Mouse (Mus musculus) kidney, adult 18-20 months (tissue): ENCODE data around the gene Pea15a.

Source experiments
- DNase-seq: peaks from one replicate; pipeline ENCODE4 v3.0.0; 2021

The Pea15a gene

DNA sequence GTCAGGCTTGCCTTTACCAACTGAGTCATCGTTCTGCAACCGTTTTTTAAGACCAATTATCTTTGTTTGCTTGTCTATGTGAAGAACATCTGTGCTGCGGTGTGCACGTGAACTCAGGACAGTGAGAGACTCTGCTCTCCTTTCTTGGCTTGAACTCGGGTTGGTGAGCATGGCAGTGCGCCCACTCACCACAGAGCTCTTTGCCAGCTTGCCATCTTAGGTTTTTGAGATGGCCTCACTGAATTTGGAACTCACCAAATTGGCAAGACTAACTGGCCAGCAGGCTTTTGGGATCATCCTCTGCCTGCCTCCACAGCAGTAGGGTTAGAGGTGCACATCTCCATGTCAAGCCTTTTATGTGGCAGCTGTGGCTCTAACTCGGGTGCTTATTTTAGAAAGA is 28.8 kb downstream of the Pea15a start:
- no peak for DNase-seq

- no peak for DNase-seq
Measured at GRCm38 (mm10) chr1:172173181-172173580, 33.4 kb downstream of the Pea15a start.

GRCm38 (mm10) chr1:172172381-172172780 is 34.2 kb downstream of the Pea15a start:
- DNase-seq, result no peak

GRCm38 (mm10) chr1:172169809-172170208 is 36.8 kb downstream of the Pea15a start:
- DNase-seq, result no peak

DNA sequence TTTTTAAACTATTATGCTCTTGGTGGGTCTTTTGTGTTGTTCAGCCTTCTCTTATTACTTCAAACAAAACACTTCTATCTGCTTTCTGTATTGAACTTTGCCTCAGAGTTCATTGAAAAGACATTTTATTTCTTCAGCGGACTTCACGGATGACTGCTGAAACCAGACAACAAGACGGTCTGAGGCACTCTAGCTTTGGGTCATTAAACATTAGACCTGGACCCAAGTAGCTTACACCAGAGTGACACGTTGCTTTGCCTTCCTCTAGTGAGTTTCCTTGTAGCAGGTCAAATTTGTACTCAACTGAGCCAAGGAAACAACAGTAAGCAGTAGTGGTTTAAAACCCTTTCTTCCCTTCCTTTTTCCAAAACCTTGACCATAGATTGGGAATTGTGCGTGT is 38.7 kb downstream of the Pea15a start:
- no peak for DNase-seq

GRCm38 (mm10) chr1:172162959-172163358 is 43.6 kb downstream of the Pea15a start:
- peak; percentile 34 for DNase-seq

DNA sequence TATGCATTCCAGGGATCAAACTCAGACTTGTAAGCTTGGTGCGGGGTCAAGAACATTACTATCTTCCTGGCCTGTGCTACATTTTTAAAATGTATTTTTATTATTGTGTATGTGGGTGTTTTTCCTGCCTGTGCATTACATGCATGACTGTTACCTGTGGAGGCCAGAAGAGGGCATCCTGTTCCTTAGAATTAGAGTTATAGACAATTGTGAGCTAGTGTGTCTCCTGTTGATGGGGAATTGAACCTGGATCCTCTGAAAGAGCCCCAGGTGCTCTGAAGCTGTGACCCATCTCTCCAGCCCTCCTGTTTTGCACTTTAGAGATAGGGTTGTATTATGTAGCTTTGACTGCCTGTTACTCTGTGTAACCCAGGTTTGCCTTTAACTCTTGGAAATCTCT is 44.6 kb downstream of the Pea15a start:
- DNase-seq, result peak; percentile 42

GRCm38 (mm10) chr1:172160508-172160907 is 46.1 kb downstream of the Pea15a start:
- no peak for DNase-seq

- no peak for DNase-seq
Measured at GRCm38 (mm10) chr1:172159970-172160369, 46.6 kb downstream of the Pea15a start.

DNA sequence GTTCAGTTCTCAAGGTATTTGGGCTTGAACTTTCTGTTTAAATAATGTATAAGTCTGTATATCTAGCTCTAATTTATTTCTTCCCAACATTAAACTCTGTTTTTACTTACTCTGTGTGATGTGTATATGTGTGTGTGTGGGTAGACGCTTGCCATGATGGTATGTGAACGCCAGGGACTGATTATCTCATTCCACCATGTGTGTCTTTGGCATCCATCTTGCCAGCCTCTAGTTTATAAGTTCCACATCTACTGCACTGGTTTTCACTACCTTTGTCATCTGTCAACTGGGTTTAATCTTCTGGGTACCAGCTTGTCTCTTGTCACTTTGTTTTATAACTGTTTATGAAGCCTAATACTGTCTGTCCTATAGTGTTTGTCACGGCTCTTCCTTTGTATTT is 51.1 kb downstream of the Pea15a start:
- no peak for DNase-seq

DNA sequence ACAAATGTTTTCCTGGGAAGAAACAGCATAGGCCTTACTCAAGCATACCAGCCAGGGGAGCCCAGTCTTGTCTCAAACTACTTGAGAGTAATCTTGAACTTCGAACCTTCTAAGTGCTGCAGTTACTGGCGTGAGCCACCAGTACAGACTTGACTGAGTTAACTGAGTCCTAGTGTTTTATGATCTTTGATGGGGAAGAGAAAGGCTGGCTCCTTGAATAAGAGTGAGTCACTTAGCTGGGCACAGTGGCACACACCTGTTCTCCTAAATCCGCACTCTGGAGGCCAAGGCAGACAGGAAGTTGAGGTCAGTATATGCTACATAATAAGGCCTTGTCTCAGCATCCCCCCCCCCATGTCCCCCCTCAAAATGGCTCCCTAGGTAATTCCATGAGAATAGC is 52.1 kb downstream of the Pea15a start:
- DNase-seq, result no peak

- DNase-seq, result peak; percentile 19
Measured at GRCm38 (mm10) chr1:172148955-172149815, 57.4 kb downstream of the Pea15a start.

- DNase-seq, result peak; percentile 74
Measured at GRCm38 (mm10) chr1:172148279-172148954, 58.2 kb downstream of the Pea15a start.

GRCm38 (mm10) chr1:172147835-172148278 is 58.7 kb downstream of the Pea15a start, which contains the start of gene Dcaf8:
Gene Dcaf8, plus strand, starts transcription at chr1:172148084.
- peak; percentile 97 for DNase-seq
